Mouse (Mus musculus) embryonic fibroblast, embryonic 13.5 days (primary cell): Measurements from ENCODE around the gene Nectin2.

Experiments used
- CTCF ChIP-seq: IDR thresholded peaks from 2 replicates; pipeline ENCODE4 v1.5.1; 2011; ENCODE audit warnings: mild to moderate bottlenecking, control low read depth, low read length, moderate library complexity, borderline replicate concordance; ENCODE audit not compliant: insufficient read depth
- POLR2A ChIP-seq: IDR thresholded peaks from 2 replicates; pipeline ENCODE4 v1.6.1; 2011; ENCODE audit warnings: low read depth, mild to moderate bottlenecking, control low read depth, low read length, moderate library complexity

GRCm38 (mm10) chr7:19667434-19667833 lies 82.8 kb downstream of the Nectin2 start:
- no peak for TF ChIP-seq CTCF
- TF ChIP-seq POLR2A = no peak
